Mouse (Mus musculus): Measurements from ENCODE around the gene Lman2l. TPM values are rescaled to one million over a fixed set of nuclear protein-coding genes. Genes with fewer than 3 reads are reported as not detected.

The Lman2l gene
- total and polyA plus RNA-seq, 3 experiments, result 8.5 to 19.1 (median 8.8) TPM

DNA sequence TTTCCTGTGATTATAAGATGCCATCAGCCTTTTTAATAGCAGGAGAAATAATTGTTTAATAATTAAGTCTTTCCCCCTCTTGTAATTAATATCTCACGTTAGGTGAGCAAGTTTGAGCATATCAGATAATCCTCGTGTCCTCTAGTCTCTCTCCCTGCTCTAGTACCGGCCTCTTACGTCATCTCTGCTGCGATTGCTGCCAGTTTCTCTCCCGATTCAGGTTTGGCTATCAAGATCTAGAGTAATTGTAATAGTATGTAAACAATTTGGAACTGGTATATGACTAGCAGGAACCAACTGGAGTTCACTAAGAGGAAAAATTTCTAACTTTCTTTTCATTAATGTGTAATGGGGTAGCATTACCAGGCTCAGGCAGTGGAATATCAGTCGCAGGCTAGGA lies 40.0 kb upstream of the Lman2l start:
- in situ Hi-C loops (cut with MboI; ENCODE audit: low pct_ligation_motif_present, low pct_unique_long_range_greater_than_20kb, low sequenced_read_pairs), result no loop called here
- no peaks in the 10 kb centered on the region for H3K27me3 ChIP-seq (replicated peaks)
- H3K27ac ChIP-seq (ENCODE audit: insufficient read depth, low read depth), result no peak overlapping the region
- dilution Hi-C loops (cut with MboI; ENCODE audit: extremely low pct_ligation_motif_present, extremely low pct_unique_long_range_greater_than_20kb, low sequenced_read_pairs), result no loop called here
- DNase-seq (ENCODE audit: extremely low read depth), result no peak
- H3K4me3 ChIP-seq (replicated peaks in 1 of 3; ENCODE audit: low read depth in 2 of 3, low read length in 2 of 3, poor library complexity in 1 of 3), result no peak overlapping the region
- H3K79me2 ChIP-seq (replicated peaks; ENCODE audit: control insufficient read depth, extremely low read depth, insufficient read depth, poor library complexity, severe bottlenecking), result no peaks in the 10 kb centered on the region
- TF ChIP-seq JUN (IDR thresholded peaks at IDR 0.05; ENCODE audit: insufficient read depth, low read depth, low read length) (no peak), TBP (conservative IDR thresholded peaks at IDR 0.05; ENCODE audit: low read depth, low read length) (no peak), ZNF384 (IDR thresholded peaks at IDR 0.05; ENCODE audit: low read depth, low read length) (no peak), E2F4 (IDR thresholded peaks at IDR 0.05; ENCODE audit: insufficient replicate concordance, low read depth, low read length) (no peak), USF2 (conservative IDR thresholded peaks at IDR 0.05; ENCODE audit: low read depth, low read length) (no peak), MAFK (IDR thresholded peaks at IDR 0.05; ENCODE audit: insufficient replicate concordance, low read length) (no peak), NRF1 (IDR thresholded peaks at IDR 0.05; ENCODE audit: low read depth, low read length) (no peak), TCF12 (IDR thresholded peaks at IDR 0.05; ENCODE audit: low read depth, low read length) (no peak), MAX (IDR thresholded peaks at IDR 0.05; ENCODE audit: low read length) (no peak), POLR2A (IDR thresholded peaks at IDR 0.05; ENCODE audit: low read depth, low read length) (no peak), SMC3 (IDR thresholded peaks at IDR 0.05; ENCODE audit: low read depth, low read length) (no peak), CTCF (conservative IDR thresholded peaks at IDR 0.05 in 1 of 2, IDR thresholded peaks at IDR 0.05 in 1 of 2; ENCODE audit: low read depth in 2 of 2, low read length in 2 of 2) (no peak), ZKSCAN1 (IDR thresholded peaks at IDR 0.05; ENCODE audit: borderline replicate concordance, low read depth, low read length) (no peak), POLR2AphosphoS2 (IDR thresholded peaks at IDR 0.05; ENCODE audit: low read depth, low read length) (no peak), CHD1 (IDR thresholded peaks at IDR 0.05; ENCODE audit: low read depth, low read length) (no peak), CHD2 (IDR thresholded peaks at IDR 0.05; ENCODE audit: low read length) (no peak), GABPA (IDR thresholded peaks at IDR 0.05; ENCODE audit: insufficient replicate concordance, low read depth, low read length) (no peak)
- H3K4me1 ChIP-seq (ENCODE audit: control insufficient read depth in 1 of 2, insufficient read depth in 2 of 2), result no peaks in the 10 kb centered on the region; a peak in 1 of 4 replicates
- H3K36me3 ChIP-seq (replicated peaks in 1 of 2; ENCODE audit: control insufficient read depth in 1 of 2, insufficient read depth in 1 of 2, low read length in 1 of 2), result peaks cover 0 to 22% of the 10 kb centered on the region in 2 experiments
- H3K4me2 ChIP-seq (ENCODE audit: insufficient read depth, low read depth, poor library complexity, severe bottlenecking), result no peak overlapping the region
- H3K9ac ChIP-seq (ENCODE audit: insufficient read depth, low read depth), result no peak overlapping the region
- no peaks in the 10 kb centered on the region for H3K9me3 ChIP-seq (replicated peaks; ENCODE audit: low read length)

DNA sequence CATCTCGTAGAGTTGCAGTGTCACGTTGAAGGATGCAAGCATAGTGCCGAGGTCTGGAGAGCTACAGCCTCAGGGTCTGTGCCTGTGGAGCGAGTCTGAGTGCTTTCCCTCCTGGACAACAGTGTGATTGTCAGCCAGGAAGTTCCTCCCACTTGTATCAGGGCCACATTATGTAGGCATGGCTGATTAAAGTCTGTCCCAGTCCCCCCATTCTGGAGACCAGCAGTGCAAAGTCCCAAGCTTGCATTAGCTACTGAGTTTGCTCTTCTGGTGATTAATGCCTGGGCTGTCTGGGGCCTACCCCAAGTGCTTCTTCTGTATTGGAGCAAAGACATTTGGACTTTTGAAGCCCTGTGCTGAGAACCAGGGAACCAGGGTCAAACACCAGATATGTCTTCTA lies 38.8 kb upstream of the Lman2l start:
- no peak overlapping the region for H3K27ac ChIP-seq (ENCODE audit: insufficient read depth, low read depth)
- H3K27me3 ChIP-seq (replicated peaks), result no peaks in the 10 kb centered on the region
- DNase-seq (ENCODE audit: extremely low read depth), result no peak
- H3K9ac ChIP-seq (ENCODE audit: insufficient read depth, low read depth), result no peak overlapping the region
- no peak overlapping the region for H3K4me2 ChIP-seq (ENCODE audit: insufficient read depth, low read depth, poor library complexity, severe bottlenecking)
- dilution Hi-C loops (cut with MboI; ENCODE audit: extremely low pct_ligation_motif_present, extremely low pct_unique_long_range_greater_than_20kb, low sequenced_read_pairs) (no loop called here), in situ Hi-C loops (cut with MboI; ENCODE audit: low pct_ligation_motif_present, low pct_unique_long_range_greater_than_20kb, low sequenced_read_pairs) (no loop called here)
- H3K79me2 ChIP-seq (replicated peaks; ENCODE audit: control insufficient read depth, extremely low read depth, insufficient read depth, poor library complexity, severe bottlenecking), result no peaks in the 10 kb centered on the region
- H3K36me3 ChIP-seq (replicated peaks in 1 of 2; ENCODE audit: control insufficient read depth in 1 of 2, insufficient read depth in 1 of 2, low read length in 1 of 2), result peaks cover 0 to 27% of the 10 kb centered on the region in 2 experiments
- H3K9me3 ChIP-seq (replicated peaks; ENCODE audit: low read length), result no peaks in the 10 kb centered on the region
- TF ChIP-seq MEF2A (IDR thresholded peaks at IDR 0.05; ENCODE audit: borderline replicate concordance, low read depth, low read length) (no peak), BHLHE40 (IDR thresholded peaks at IDR 0.05; ENCODE audit: low read depth, low read length) (no peak), ELF1 (IDR thresholded peaks at IDR 0.05; ENCODE audit: low read depth, low read length) (no peak), RAD21 (IDR thresholded peaks at IDR 0.05; ENCODE audit: low read depth, low read length) (no peak), CHD2 (IDR thresholded peaks at IDR 0.05; ENCODE audit: low read length) (no peak), ETS1 (conservative IDR thresholded peaks at IDR 0.05; ENCODE audit: low read depth, low read length) (no peak), NRF1 (IDR thresholded peaks at IDR 0.05; ENCODE audit: low read depth, low read length) (no peak), MAZ (IDR thresholded peaks at IDR 0.05; ENCODE audit: low read depth, low read length) (no peak), TBP (conservative IDR thresholded peaks at IDR 0.05; ENCODE audit: low read depth, low read length) (no peak), JUN (IDR thresholded peaks at IDR 0.05; ENCODE audit: insufficient read depth, low read depth, low read length) (no peak), USF1 (IDR thresholded peaks at IDR 0.05; ENCODE audit: low read depth, low read length) (no peak)
- no peak overlapping the region for H3K4me3 ChIP-seq (replicated peaks in 1 of 3; ENCODE audit: low read depth in 2 of 3, low read length in 2 of 3, poor library complexity in 1 of 3)
- H3K4me1 ChIP-seq (ENCODE audit: control insufficient read depth in 1 of 2, insufficient read depth in 2 of 2), result no peaks in the 10 kb centered on the region; a peak in 1 of 4 replicates
